Mouse (Mus musculus) hematopoietic stem cell, adult 5-6 weeks (primary cell): ENCODE measurements around the gene Micall1. TPM values are rescaled to one million over a fixed set of nuclear protein-coding genes. Genes with fewer than 3 reads are reported as not detected.

Source experiments
- ATAC-seq, 2 experiments: fragments of 125-278 bp in 1 of 2; replicated peaks in 1 of 2; 2 replicates each; pipeline ENCODE4 v1.8.0; 2016 to 2017; ENCODE audit warnings: inconsistent platforms in 2 of 2, mild to moderate bottlenecking in 2 of 2, moderate number of reproducible peaks in 2 of 2, low read depth in 1 of 2, moderate TSS enrichment in 1 of 2; ENCODE audit not compliant: low FRiP score in 2 of 2, poor library complexity in 2 of 2, severe bottlenecking in 2 of 2, insufficient read depth in 1 of 2, low TSS enrichment in 1 of 2
- total RNA-seq: library from RNA; stranded (forward); fragments of 172-1452, 232-1000 nt; gene quantifications from 2 replicates; pipeline ENCODE4 v1.2.3, GENCODE M21; 2017

The Micall1 gene
- total RNA-seq, 1 experiment from 2014 or later: 6.7 TPM

GRCm38 (mm10) chr15:79143316-79143715 is 34.6 kb downstream of the Micall1 start:
- no peak for ATAC-seq

- no peak for ATAC-seq
Measured at GRCm38 (mm10) chr15:79144021-79144420, 35.3 kb downstream of the Micall1 start.

- no peak for ATAC-seq
Measured at GRCm38 (mm10) chr15:79145522-79145921, 36.8 kb downstream of the Micall1 start.

GRCm38 (mm10) chr15:79148533-79148932 is 39.8 kb downstream of the Micall1 start:
- peak; percentile 68 to 72 for ATAC-seq

- no peak for ATAC-seq
Measured at GRCm38 (mm10) chr15:79151881-79152280, 43.2 kb downstream of the Micall1 start.

GRCm38 (mm10) chr15:79152709-79153108 is 44.0 kb downstream of the Micall1 start:
- no peak for ATAC-seq

- ATAC-seq: no peak
Measured at GRCm38 (mm10) chr15:79155572-79155971, 46.9 kb downstream of the Micall1 start.

GRCm38 (mm10) chr15:79162301-79162700 is 53.6 kb downstream of the Micall1 start:
- ATAC-seq: no peak

- ATAC-seq: no peak
Measured at GRCm38 (mm10) chr15:79162822-79163221, 54.1 kb downstream of the Micall1 start.

GRCm38 (mm10) chr15:79164251-79164650 is 55.6 kb downstream of the Micall1 start:
- ATAC-seq: no peak

- no peak for ATAC-seq
Measured at GRCm38 (mm10) chr15:79165140-79165539, 56.4 kb downstream of the Micall1 start, which contains the start of gene Sox10. Gene Sox10, minus strand, starts transcription at chr15:79165240.

GRCm38 (mm10) chr15:79166712-79167111 is 58.0 kb downstream of the Micall1 start:
- no peak for ATAC-seq

GRCm38 (mm10) chr15:79176905-79177304 is 68.2 kb downstream of the Micall1 start:
- 0 out of 4 replicates have a peak, but pooled peaks of 1 of the 2 experiments have one; percentile 7 for ATAC-seq

- no peak for ATAC-seq
Measured at GRCm38 (mm10) chr15:79185213-79185612, 76.5 kb downstream of the Micall1 start.

Other genes with a start within 250 kb of the Micall1 start
- 11.9 and 12.3 TPM in 2 replicates for gene Gga1, start 231.7 kb upstream of the Micall1 start, total RNA-seq
- gene Gm49510, start 209.2 kb upstream of the Micall1 start, total RNA-seq: 1.7 TPM in 1 of 2 replicates, not detected in the other
- gene Sh3bp1, start 209.1 kb upstream of the Micall1 start, total RNA-seq: 19.9 and 27.4 TPM in 2 replicates
- 7.7 and 8.4 TPM in 2 replicates for gene Pdxp, start 195.0 kb upstream of the Micall1 start, total RNA-seq
- gene Lgals1, start 182.2 kb upstream of the Micall1 start, total RNA-seq: 77.1 and 108 TPM in 2 replicates
- 23.7 and 37.5 TPM in 2 replicates for gene Nol12, start 174.0 kb upstream of the Micall1 start, total RNA-seq
- gene Triobp, start 161.2 kb upstream of the Micall1 start, total RNA-seq: 28.3 and 39.2 TPM in 2 replicates
- 75.7 and 76.0 TPM in 2 replicates for gene H1f0, start 80.4 kb upstream of the Micall1 start, total RNA-seq
- 1.5 and 1.7 TPM in 2 replicates for gene Galr3, start 67.0 kb upstream of the Micall1 start, total RNA-seq
- 15.1 and 15.6 TPM in 2 replicates for gene Ankrd54, start 46.0 kb upstream of the Micall1 start, total RNA-seq
- 204 and 224 TPM in 2 replicates for gene Eif3l, start 33.7 kb upstream of the Micall1 start, total RNA-seq
- 42.5 and 72.2 TPM in 2 replicates for gene Polr2f, start 32.1 kb downstream of the Micall1 start, total RNA-seq
- gene 1700088E04Rik, start 32.4 kb downstream of the Micall1 start, total RNA-seq: 0.84 and 1.9 TPM in 2 replicates
- not detected in 2 replicates for gene Sox10, start 56.3 kb downstream of the Micall1 start, total RNA-seq
- gene Pick1, start 120.3 kb downstream of the Micall1 start, total RNA-seq: 13.0 and 21.2 TPM in 2 replicates
- gene Gm49486, start 120.5 kb downstream of the Micall1 start, total RNA-seq: not detected in 2 replicates
- gene Slc16a8, start 145.9 kb downstream of the Micall1 start, total RNA-seq: not detected in 2 replicates
- 0.13 and 0.79 TPM in 2 replicates for gene Baiap2l2, start 176.6 kb downstream of the Micall1 start, total RNA-seq
- 7.4 and 10.2 TPM in 2 replicates for gene Pla2g6, start 219.5 kb downstream of the Micall1 start, total RNA-seq
- gene Maff, start 237.7 kb downstream of the Micall1 start, total RNA-seq: 12.3 and 31.4 TPM in 2 replicates